Mouse (Mus musculus) cerebellum, adult 11 months (tissue): Measurements from ENCODE around the gene Ddc.

Source experiments
- DNase-seq: peaks from one replicate; pipeline ENCODE4 v3.0.0; 2022

The Ddc gene

GRCm38 (mm10) chr11:11904995-11905394, 7.1 kb upstream of the Ddc start:
- no peak for DNase-seq

GRCm38 (mm10) chr11:11901509-11901908, 3.6 kb upstream of the Ddc start:
- DNase-seq, result no peak

- no peak for DNase-seq
Observed at GRCm38 (mm10) chr11:11898496-11898895, 552 bp upstream of the Ddc start.

- DNase-seq, result no peak
Observed at GRCm38 (mm10) chr11:11895479-11895878, 2.5 kb downstream of the Ddc start.

GRCm38 (mm10) chr11:11893769-11894168, 4.2 kb downstream of the Ddc start:
- DNase-seq, result no peak

- DNase-seq, result no peak
Observed at GRCm38 (mm10) chr11:11892993-11893602, 4.8 kb downstream of the Ddc start.

- DNase-seq, result no peak
Observed at GRCm38 (mm10) chr11:11891832-11892231, 6.1 kb downstream of the Ddc start.

- DNase-seq, result no peak
Observed at GRCm38 (mm10) chr11:11890139-11890741, 7.7 kb downstream of the Ddc start.

GRCm38 (mm10) chr11:11888727-11889126, 9.2 kb downstream of the Ddc start:
- DNase-seq, result no peak

- no peak for DNase-seq
Observed at GRCm38 (mm10) chr11:11888051-11888450, 9.9 kb downstream of the Ddc start.

GRCm38 (mm10) chr11:11886403-11886998, 11.4 kb downstream of the Ddc start:
- no peak for DNase-seq

- DNase-seq, result no peak
Observed at GRCm38 (mm10) chr11:11885921-11886320, 12.0 kb downstream of the Ddc start.

- no peak for DNase-seq
Observed at GRCm38 (mm10) chr11:11885246-11885643, 12.7 kb downstream of the Ddc start.

GRCm38 (mm10) chr11:11884533-11885245, 13.3 kb downstream of the Ddc start:
- no peak for DNase-seq

- DNase-seq, result no peak
Observed at GRCm38 (mm10) chr11:11881783-11882155, 16.2 kb downstream of the Ddc start.

- no peak for DNase-seq
Observed at GRCm38 (mm10) chr11:11881026-11881782, 16.7 kb downstream of the Ddc start.

- no peak for DNase-seq
Observed at GRCm38 (mm10) chr11:11880351-11880750, 17.6 kb downstream of the Ddc start.

GRCm38 (mm10) chr11:11879699-11880002, 18.3 kb downstream of the Ddc start:
- no peak for DNase-seq

- no peak for DNase-seq
Observed at GRCm38 (mm10) chr11:11878981-11879698, 18.8 kb downstream of the Ddc start.

GRCm38 (mm10) chr11:11878278-11878980, 19.5 kb downstream of the Ddc start:
- DNase-seq, result no peak

- no peak for DNase-seq
Observed at GRCm38 (mm10) chr11:11877891-11878277, 20.1 kb downstream of the Ddc start.

GRCm38 (mm10) chr11:11876366-11876765, 21.6 kb downstream of the Ddc start:
- DNase-seq, result no peak
